Mouse (Mus musculus) lung, embryonic 16.5 days (tissue): ENCODE measurements around the gene Gm45194. TPM values are rescaled to one million over a fixed set of nuclear protein-coding genes. Genes with fewer than 3 reads are reported as not detected.

ENCODE experiments used
- ATAC-seq: fragments of 200-750 bp; cut with Nextera tagmentation; 2 replicates; pipeline ENCODE4 v1.8.0; 2017; ENCODE audit warnings: low read depth, mild to moderate bottlenecking, moderate library complexity
- H3K27ac ChIP-seq: fragments of 300-500 bp; sonication (generic); 2 replicates; pipeline ENCODE4 v1.5.1; 2014; ENCODE audit warnings: mild to moderate bottlenecking, control low read depth, low read length
- H3K27me3 ChIP-seq: fragments of 300-500 bp; sonication (generic); 2 replicates; pipeline ENCODE4 v1.6.1; 2014; ENCODE audit warnings: low read depth, low read length, mixed read lengths; ENCODE audit not compliant: control insufficient read depth, insufficient read depth
- H3K36me3 ChIP-seq: fragments of 300-500 bp; sonication (generic); 2 replicates; pipeline ENCODE4 v1.6.1; 2014; ENCODE audit warnings: low read length; ENCODE audit not compliant: control insufficient read depth, insufficient read depth
- H3K4me1 ChIP-seq: fragments of 300-500 bp; sonication (generic); replicated peaks from 2 replicates; pipeline ENCODE4 v1.6.1; 2014; ENCODE audit warnings: low read length, mixed read lengths; ENCODE audit not compliant: control insufficient read depth, insufficient read depth
- H3K4me2 ChIP-seq: fragments of 300-500 bp; sonication (generic); 2 replicates; pipeline ENCODE4 v1.6.1; 2014; ENCODE audit warnings: low read depth, low read length, control low read depth
- H3K4me3 ChIP-seq: fragments of 300-500 bp; sonication (generic); 2 replicates; pipeline ENCODE4 v1.5.1; 2014; ENCODE audit warnings: mild to moderate bottlenecking, low read length, control low read depth
- H3K9ac ChIP-seq: fragments of 300-500 bp; sonication (generic); 2 replicates; pipeline ENCODE4 v1.6.1; 2014; ENCODE audit warnings: low read length, control low read depth
- H3K9me3 ChIP-seq: fragments of 300-500 bp; sonication (generic); 2 replicates; pipeline ENCODE4 v1.6.1; 2016; ENCODE audit warnings: low read length; ENCODE audit not compliant: control insufficient read depth
- WGBS: fragments of 180-500 bp; shearing (Covaris S2); extraction: QIAGEN DNeasy Blood & Tissue Kit; methylation state at CpG from one replicate; pipeline ENCODE4 v1.1.7; 2014; 5-methylcytosine and 5-hydroxymethylcytosine counted together
- polyA plus RNA-seq: library from polyadenylated mRNA; unstranded; fragments of >200 nt; fragmentation: Nextera tagmentation; extraction: Ambion mirVana; gene quantifications from 2 replicates; pipeline ENCODE4 v1.2.1, GENCODE M21; 2015

Gene Gm45194
- polyA plus RNA-seq = 0.24 and 0.31 TPM in 2 replicates

DNA sequence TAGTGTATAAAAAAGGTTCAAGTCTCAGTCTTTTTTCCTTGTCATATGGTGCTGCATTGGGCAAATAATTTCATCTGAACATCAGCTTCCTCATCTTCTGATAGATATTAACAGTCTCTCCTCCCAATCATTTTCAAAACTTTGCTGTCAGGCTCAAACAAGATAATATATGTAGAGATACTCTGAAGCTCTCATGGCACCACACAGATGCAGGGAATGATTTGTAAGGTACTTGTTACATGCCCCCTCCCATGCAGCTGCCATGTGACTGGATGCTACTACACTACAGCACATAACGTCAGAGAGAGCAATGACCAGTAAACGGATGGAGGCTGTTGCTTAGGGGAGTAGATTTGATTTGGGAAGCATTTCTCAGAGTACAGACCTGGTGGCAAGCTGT, at the start of gene Gm45194:
Gene Gm45194 (plus strand): TSS at position 301 of the 400 bp plus-strand sequence.
- Histone ChIP-seq H3K9ac (no peak within 1 kb of the TSS), H3K4me1 (no peaks in the 10 kb centered on the region), H3K9me3 (no peaks in the 10 kb centered on the region), H3K4me3 (no peak within 1 kb of the TSS), H3K4me2 (no peak within 1 kb of the TSS), H3K27ac (no peak within 1 kb of the TSS), H3K27me3 (peaks cover 7% of the 10 kb centered on the region), H3K36me3 (no peaks in the 10 kb centered on the region)
- no peak for ATAC-seq
- WGBS = 24% methylated on average over 2 of the region's 2 CpGs

DNA sequence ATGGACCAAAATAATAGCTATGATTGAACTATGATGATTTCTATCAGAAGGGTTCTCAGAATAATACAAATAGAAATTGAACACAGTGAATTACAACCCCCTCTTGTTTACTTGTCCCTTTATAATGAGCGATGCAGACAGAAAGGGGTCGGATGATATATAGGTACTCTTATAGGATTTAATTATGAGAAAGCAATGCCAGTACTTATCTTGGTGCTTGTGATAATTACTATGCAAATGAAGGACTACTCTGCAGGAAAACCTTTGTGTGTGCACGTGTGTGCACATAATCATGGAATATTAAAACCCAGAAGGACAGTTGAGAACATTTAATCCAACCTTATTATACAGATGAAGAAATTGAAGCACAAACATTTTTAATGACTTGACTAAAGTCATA, 35.3 kb upstream of the Gm45194 start:
- Histone ChIP-seq H3K36me3 (no peaks in the 10 kb centered on the region), H3K4me1 (no peaks in the 10 kb centered on the region), H3K27me3 (no peaks in the 10 kb centered on the region), H3K27ac (no peak overlapping the region), H3K4me2 (no peak overlapping the region), H3K9ac (no peak overlapping the region), H3K4me3 (no peak overlapping the region), H3K9me3 (no peaks in the 10 kb centered on the region)
- no peak for ATAC-seq
- WGBS = 59% methylated on average over 3 of the region's 3 CpGs

DNA sequence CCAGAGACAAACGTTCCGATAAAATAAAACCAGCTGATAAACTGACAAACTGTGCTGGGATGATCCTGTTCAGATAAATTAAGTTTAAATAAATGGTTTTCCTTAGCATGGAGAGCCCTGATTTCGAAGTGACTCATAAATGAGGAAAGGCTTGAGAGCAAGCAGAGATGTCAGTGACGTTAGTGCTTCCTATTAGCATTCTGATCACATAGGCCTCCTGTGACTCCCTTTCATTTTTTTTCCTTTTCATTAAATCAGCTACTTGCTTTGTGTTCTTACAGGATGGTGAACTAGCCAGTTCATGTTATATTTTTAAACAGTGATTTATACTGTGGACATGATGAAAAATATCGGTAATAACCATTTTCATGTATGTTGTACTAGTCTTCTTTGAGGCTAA, 9.9 kb upstream of the Gm45194 start:
- Histone ChIP-seq H3K9me3 (no peaks in the 10 kb centered on the region), H3K9ac (no peak overlapping the region), H3K4me2 (no peak overlapping the region), H3K27me3 (no peaks in the 10 kb centered on the region), H3K4me1 (no peaks in the 10 kb centered on the region), H3K36me3 (no peaks in the 10 kb centered on the region), H3K4me3 (no peak overlapping the region), H3K27ac (no peak overlapping the region)
- 80% methylated on average over 5 of the region's 5 CpGs for WGBS
- ATAC-seq = no peak

- 0 out of 2 replicates have a peak, but pooled peaks have one; percentile 31 for ATAC-seq
- Histone ChIP-seq H3K4me3 (peak overlapping the region; percentile 42), H3K4me2 (peak overlapping the region; percentile 61), H3K4me1 (no peaks in the 10 kb centered on the region), H3K9me3 (no peaks in the 10 kb centered on the region), H3K27ac (no peak overlapping the region), H3K36me3 (no peaks in the 10 kb centered on the region), H3K9ac (0 out of 2 replicates have a peak overlapping the region, but pooled peaks have one; percentile 11), H3K27me3 (peaks cover 7% of the 10 kb centered on the region)
- WGBS = 21% methylated on average over 35 of the region's 71 CpGs
Observed at GRCm38 (mm10) chrX:111894321-111895050, 3.3 kb downstream of the Gm45194 start.

- WGBS = 15% methylated on average over 38 of the region's 70 CpGs
- H3K27ac ChIP-seq = no peak overlapping the region
- no peaks in the 10 kb centered on the region for H3K4me1 ChIP-seq
- H3K27me3 ChIP-seq = peaks cover 7% of the 10 kb centered on the region
- H3K9me3 ChIP-seq = no peaks in the 10 kb centered on the region
- H3K36me3 ChIP-seq = no peaks in the 10 kb centered on the region
- peak overlapping the region; percentile 42 for H3K4me3 ChIP-seq
- ATAC-seq = no peak
- H3K4me2 ChIP-seq = peak overlapping the region; percentile 61
- H3K9ac ChIP-seq = 0 out of 2 replicates have a peak overlapping the region, but pooled peaks have one; percentile 11
Observed at GRCm38 (mm10) chrX:111895084-111895779, 4.0 kb downstream of the Gm45194 start.

- no peak overlapping the region for H3K9ac ChIP-seq
- no peak overlapping the region for H3K4me2 ChIP-seq
- H3K4me3 ChIP-seq = no peak overlapping the region
- no peaks in the 10 kb centered on the region for H3K27me3 ChIP-seq
- no peaks in the 10 kb centered on the region for H3K4me1 ChIP-seq
- ATAC-seq = no peak
- H3K9me3 ChIP-seq = no peaks in the 10 kb centered on the region
- H3K27ac ChIP-seq = no peak overlapping the region
- no peaks in the 10 kb centered on the region for H3K36me3 ChIP-seq
Observed at GRCm38 (mm10) chrX:111917422-111917821, 26.2 kb downstream of the Gm45194 start.

- H3K9me3 ChIP-seq = no peaks in the 10 kb centered on the region
- no peak overlapping the region for H3K4me2 ChIP-seq
- no peaks in the 10 kb centered on the region for H3K4me1 ChIP-seq
- no peaks in the 10 kb centered on the region for H3K27me3 ChIP-seq
- no peaks in the 10 kb centered on the region for H3K36me3 ChIP-seq
- no peak overlapping the region for H3K4me3 ChIP-seq
- ATAC-seq = no peak
- H3K27ac ChIP-seq = no peak overlapping the region
- H3K9ac ChIP-seq = no peak overlapping the region
- 48% methylated on average over 4 of the region's 4 CpGs for WGBS
Observed at GRCm38 (mm10) chrX:111960909-111961308, 69.7 kb downstream of the Gm45194 start.

DNA sequence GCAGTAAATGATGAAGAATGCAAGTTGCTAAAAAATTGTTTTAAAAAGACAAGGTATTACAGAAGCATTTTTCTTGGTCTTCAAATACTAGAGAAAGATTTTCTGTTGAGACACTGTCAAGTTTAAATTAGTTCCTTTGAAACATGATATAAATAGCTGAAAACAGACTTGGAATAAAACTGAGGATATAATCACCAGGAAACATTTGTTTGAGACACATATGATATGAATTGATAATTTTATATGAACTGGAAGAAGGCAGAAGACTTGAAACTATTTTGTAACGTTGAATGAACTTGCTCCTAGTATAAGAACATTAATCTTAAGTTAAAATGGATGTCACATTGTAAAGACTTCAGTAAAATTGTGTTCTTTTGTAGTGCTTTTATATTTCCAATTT, 108.5 kb downstream of the Gm45194 start:
- Histone ChIP-seq H3K4me1 (no peaks in the 10 kb centered on the region), H3K4me2 (no peak overlapping the region), H3K27me3 (no peaks in the 10 kb centered on the region), H3K27ac (no peak overlapping the region), H3K36me3 (no peaks in the 10 kb centered on the region), H3K9me3 (no peaks in the 10 kb centered on the region), H3K9ac (no peak overlapping the region), H3K4me3 (no peak overlapping the region)
- 20% methylated on average over 1 of the region's 1 CpGs for WGBS
- ATAC-seq = no peak

- Histone ChIP-seq H3K27me3 (no peaks in the 10 kb centered on the region), H3K27ac (no peak within 1 kb of the TSS), H3K9me3 (no peaks in the 10 kb centered on the region), H3K36me3 (no peaks in the 10 kb centered on the region), H3K4me2 (no peak within 1 kb of the TSS), H3K9ac (no peak within 1 kb of the TSS), H3K4me3 (no peak within 1 kb of the TSS), H3K4me1 (no peaks in the 10 kb centered on the region)
- no peak for ATAC-seq
Observed at GRCm38 (mm10) chrX:112010707-112011106, 119.5 kb downstream of the Gm45194 start, which contains the start of gene Tex16. Gene Tex16 (plus strand): TSS chrX:112011007.
